Mouse (Mus musculus) cerebellum, adult 18-20 months (tissue): Measurements from ENCODE around the gene Kcng1.

ENCODE experiments used
- DNase-seq, 2 experiments: peaks; one replicate each; pipeline ENCODE4 v3.0.0; 2021

The Kcng1 gene

DNA sequence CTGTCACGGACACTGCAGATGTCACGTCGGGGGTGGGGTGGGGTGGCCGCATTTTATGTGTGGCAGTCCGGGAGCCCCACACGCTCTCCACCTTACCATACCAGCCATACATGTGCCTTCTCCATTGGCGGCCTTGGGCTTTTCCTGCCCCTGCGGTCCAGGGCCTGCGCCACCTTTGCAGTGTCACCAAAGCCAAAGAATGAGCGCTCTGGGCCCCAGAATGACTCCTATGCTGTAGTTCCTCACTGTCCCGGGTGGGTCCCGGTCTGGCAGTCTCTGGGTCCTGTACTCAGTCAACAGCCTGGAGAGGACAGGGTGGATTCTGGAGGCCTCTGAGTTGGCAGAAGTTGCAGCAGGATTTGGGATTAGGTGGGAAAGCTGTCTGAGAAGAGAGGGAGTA lies at the start of gene Kcng1:
Gene Kcng1 (minus strand): TSS at position 155 of the 400 bp plus-strand sequence.
- DNase-seq, result no peak

DNA sequence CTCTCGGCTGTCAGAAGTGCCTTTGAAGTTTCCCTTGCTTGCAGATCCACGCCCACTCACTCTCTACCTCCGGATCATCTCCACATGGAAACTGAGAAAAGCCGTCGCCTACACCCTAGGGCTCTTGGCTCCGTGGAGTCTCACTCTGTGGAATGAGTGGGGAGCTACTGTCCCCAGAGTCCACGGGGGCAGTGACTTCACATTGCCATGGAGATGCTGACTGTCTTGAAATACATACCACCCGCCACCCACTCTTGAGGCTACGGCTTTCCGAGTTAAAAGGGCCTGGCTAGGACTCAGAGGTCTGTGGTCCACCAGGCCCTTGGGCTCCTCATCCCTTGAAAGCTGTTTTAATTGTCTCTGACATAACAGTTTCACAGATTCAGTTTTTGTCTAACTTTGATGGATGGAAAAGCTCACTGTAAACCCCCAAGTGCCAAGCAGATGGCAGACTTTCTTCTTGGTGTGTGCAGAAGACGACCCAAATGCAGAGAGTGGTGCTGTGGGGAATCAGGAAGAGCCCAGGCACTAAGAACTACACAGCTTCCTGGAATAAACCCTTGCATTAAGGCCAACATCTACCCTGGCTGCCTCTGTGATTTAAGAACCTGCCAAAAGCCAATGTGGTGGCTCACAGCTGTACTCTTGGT lies 49.0 kb upstream of the Kcng1 start:
- no peak for DNase-seq

DNA sequence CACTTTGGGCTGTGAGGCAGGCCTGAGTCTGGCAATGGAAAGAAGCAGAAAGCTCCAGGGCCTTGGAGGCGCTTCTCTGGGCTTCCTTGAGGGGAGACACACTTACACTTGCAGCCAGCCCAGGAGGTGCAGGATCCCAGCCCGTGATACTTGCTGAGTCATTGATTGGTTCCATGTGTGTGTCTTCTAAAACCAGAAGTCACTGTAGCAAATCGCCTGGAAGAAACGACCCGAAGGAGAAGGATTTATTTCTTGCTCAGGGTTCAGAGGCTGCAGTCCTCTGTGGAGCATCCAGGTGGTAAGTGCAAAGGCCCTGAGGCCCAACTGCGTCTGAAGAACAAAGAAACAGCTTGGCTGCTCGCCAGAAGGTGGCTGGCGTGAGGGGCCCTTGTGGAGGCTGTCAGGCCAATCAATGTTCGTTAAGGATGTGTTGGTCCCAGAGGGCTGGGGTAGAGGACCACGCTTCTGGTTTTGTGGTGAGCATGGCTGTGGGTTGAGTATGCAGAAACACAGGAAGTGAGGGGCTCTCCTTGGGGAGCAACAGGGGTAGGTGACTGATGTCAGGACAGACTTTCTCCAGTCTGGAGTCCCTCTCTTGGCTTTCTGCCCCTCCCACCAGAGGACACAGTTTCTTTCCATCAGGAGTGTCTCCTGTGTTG lies 40.3 kb upstream of the Kcng1 start:
- DNase-seq, result no peak

DNA sequence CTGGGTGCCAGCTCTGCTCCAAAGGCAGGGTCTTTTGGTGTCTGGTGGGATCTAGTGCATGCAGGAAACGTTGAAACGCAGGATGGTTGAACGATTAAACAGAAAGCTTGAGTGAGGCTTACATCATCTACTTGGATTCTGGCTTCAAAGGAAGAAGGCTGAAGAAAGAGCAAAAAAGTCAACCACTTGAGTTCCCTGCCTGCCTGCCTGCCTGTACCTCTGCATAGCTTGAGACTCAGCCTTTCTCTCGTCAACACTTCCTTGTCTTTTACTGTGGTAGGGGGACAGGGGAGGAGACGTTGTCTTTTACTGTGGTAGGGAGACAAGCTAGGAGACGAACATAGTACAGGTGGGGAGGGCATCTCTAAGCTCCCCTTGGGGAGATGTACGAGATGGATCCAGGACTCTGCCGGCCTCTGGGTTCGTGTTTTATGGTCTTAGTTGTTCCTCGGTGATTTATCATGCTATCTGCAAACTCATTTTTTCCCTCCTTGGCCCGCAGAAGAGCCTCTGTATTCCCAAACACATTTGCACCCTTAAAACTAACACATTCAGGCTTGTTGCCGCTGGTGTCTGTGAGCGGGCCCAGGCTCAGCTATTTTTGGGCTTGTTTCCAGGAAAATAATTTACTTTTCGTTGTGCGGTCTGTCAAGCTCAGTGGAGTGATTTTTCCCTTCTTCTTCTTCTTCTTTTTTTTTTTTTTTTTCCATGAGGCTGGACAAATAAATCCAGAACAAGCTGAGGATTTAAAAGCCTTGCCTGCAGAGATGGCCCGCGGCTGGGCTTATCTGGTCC lies 39.0 kb upstream of the Kcng1 start:
- no peak for DNase-seq

DNA sequence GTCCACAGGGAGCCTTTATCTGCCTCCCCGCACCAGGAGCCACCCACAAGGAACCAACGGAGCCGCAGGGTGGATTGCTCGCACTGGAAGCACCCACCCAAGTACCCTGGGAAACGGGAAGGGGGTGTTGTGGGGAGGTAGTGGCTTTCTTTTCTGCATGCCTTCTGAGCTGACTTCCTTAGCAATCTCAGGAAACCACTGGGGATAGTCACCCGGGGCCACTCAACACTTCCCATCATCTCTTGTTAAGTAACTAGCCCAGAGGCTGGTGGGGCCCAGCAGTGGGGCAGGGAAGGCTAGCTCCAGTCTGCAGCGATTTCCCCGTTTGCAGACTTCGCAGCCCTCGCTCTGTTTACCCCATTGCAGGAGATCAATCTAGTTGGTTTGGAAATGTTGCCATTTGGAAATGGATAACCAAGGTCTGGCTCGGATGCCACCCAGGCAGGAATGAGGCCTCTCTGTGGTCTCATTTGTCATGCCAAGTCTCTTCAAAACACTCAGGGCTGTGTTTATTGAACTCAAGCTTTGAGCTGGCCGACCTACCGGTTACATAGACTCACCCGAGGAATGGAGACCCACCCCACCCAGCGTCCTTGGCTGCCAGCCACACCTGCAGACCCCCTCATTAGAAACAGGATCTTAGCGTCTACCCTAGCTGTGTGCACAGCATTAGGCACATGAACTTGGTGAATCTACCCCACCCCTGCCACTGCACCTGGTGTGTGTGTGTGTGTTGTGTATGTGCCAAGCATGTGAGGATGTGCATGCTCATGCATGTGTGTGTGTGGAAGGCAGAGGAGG lies 33.3 kb upstream of the Kcng1 start:
- DNase-seq, result no peak

DNA sequence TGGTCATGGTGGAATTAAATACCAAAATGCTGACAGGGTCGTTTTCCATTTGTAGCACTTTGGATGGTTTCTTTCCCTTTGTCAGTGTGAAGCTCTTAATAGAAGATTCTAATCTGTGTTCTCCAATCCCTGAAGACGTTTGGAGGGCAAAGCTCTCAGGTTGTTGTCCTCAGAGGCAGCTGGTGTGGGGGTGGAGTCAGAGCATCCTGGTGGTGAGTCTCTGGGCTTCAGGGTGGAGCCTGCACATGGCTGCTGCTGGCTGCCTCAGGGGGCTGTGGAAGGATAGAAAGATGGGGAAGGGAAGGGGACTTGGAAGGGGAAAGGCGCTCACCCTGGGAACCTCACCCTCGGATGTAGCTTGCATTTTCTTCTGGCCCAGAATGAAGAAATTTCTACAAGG lies 31.0 kb upstream of the Kcng1 start:
- DNase-seq, result no peak

DNA sequence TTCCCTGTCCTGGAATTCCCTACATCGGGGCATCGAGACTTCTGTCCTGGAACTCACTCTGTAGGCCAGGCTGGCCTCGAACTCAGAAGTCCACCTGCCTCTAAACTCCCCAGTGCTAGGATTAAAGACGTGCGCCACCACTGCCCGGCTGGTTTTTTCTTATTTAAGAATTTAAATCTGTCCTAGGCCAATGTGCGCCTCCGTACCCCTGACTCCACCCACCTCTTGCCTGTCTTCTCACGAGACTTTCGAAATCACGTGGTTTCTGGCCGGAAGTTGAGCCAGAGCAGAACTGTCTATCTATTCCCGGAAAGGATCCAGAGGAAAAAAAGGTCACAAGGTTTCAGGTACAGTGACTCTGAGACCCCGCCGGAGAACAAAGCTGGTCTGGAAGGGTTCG lies 29.5 kb upstream of the Kcng1 start:
- DNase-seq, result no peak

DNA sequence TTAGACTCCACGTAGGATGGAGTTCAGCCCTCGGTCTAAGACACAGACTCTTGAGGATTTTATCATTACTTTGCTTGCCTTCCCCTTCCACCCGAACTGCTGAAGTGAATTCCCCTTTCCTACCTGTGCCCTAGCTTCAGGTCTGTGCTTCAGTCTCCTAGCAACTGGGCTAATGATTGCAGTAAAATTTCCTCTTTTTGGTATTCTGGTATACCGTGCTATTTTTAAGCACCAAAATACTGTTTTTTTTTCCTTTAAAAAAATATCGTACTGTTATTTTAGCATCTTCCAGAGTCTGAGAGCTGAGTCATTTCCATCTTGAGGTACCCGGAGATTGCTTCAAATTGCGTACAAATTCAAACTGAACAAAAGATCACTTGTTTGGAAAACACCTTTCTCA lies 27.4 kb upstream of the Kcng1 start:
- DNase-seq, result no peak

DNA sequence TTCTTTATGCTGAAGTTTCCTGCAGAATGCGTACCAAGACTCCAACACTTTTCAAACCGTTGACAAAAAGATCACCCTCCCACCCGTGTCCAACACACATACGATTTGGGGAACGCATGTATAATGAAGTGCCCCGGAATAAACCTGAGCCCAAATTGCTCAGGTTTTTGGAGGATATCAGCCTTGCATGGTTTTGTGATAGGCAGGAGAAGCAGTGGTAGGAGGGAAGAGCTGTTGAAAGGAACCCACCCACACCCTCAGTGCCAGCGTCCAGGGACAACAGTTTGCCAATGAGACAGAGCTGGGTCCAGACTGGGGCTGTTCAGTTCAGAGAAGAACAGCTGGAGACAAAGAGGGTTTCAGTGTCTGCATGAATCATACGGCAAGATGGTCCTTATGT lies 18.1 kb upstream of the Kcng1 start:
- DNase-seq, result no peak

DNA sequence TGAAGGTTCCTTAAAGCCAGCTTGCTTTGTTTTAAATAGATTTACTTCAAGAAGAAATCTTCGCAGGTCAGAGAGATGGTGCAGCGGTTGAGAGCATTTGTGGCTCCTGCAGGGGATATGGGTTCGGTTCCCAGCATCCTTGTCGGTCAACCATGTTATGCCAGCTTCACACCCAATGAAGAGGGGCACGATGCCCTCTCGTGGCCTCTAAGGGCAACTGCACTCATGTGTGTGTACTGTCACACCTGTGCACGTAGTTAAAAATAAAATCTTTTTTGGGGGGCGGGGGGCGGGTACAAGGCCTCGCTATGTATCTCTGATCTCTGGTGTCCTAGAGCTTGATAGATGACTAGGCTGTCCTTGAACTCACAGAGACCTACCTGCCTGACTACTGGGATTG lies 15.0 kb upstream of the Kcng1 start:
- no peak for DNase-seq

DNA sequence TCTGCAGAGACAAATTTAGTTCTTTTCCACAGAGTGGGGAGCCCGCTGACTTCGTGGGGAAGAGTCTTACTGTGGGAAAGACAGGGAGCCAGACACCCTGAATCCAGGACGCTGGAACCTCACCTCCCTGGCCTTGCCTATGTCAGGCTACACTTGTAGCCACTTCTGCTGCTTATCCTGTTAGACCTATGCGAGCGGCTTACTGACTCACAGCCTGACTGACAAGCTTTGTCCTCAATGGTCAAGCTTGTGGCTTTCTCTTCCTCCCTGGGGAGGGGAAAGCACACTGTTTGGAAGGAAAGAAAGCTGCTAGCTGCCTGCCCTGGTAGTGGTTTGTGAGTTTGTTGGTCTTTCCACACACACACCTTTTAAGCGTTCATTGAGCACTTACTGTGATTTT lies 11.0 kb upstream of the Kcng1 start:
- no peak for DNase-seq

DNA sequence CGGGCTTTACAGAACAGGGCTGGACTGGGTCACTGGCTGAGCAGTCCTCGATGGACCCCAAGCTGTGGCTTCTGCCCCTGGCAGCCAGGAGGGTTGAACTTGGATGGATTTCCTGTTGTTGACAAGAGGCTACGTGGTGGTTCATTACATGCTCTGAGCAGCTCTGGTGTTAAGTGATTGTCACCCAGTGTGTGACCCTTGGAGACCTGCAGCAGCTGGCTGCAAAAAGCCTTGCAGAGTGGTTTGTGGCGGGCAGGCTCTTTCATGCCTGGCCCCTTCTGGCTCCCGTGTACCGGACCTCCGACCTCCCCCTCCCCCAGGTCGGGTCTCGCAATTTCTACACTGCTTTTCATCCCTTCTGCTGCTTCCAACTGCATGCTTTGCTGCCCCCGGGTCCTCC lies 10.5 kb upstream of the Kcng1 start:
- DNase-seq, result no peak

DNA sequence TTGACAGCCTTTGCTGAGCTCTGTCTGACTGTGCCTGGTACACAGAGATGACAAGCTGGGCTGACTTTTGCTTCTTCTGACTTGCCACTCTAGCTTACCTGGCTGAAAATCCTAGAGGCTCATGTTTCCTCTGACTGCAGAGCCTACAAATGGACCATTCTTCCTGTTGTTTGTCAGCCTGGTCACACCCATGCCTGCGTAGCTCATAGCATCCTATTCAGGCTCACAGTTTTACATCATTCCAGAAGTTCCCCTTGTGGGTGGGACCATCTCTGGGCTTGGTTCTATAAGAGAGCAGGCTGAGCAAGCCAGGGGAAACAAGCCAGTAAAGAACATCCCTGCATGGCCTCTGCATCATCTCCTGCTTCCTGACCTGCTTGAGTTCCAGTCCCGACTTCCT lies 8.3 kb upstream of the Kcng1 start:
- no peak for DNase-seq

DNA sequence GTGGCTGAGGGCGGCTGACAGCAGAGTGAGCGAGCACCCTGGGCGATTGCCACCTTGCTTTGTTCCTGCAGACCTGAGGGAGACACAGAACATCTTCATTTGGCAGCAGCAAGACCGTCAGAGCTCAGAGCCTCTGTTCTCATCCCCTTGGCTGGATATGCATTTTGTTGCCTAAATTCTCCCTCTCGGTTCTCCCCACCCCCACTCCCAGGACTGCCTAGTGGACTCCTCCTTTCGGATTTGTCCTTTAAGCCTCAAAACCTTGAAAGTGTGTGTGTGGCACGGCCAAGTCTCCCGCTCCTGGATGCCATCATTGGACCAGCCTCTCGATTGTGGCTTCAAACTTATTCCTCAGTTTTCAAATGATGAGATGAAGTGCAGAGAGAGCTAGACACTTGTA lies 7.5 kb upstream of the Kcng1 start:
- DNase-seq, result no peak

DNA sequence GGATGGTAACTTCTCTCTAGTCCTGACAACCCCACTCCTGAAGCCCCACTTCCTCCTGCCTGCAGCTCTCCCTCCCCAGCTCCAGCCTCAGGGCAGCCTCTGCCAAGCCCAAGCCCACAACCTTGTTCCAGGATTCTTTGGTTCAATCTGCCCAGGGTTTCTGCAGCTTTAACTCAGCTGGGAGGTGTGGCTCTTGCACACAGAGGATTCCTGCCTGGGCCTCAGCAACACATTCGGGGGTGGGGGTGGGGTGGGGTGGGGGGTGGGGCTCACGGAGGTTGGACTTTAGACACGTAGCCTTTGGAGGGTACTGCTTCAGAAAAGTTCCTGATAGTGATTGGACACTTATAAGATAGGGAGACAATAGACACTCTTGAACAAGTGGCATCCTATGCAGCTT lies 5.5 kb upstream of the Kcng1 start:
- no peak for DNase-seq

DNA sequence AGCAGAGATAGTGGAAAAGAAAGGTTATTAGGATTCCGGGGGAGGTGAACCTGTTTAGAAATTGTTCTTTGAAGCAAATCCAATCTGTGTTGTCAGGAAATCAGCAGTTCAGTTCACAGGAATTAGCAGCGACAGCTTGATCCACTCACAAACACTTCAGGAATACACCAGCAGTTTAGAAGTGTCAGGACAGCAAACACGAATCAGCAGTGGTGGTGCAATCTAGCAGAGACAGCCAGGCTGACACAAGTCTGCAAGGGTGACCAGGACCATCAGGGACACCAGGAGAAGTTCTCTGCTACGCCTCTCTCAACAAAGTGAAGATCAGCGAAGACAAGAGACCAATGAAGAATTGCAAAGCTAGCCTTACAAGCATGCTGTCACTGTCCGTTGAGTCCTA lies 3.6 kb upstream of the Kcng1 start:
- DNase-seq, result no peak

DNA sequence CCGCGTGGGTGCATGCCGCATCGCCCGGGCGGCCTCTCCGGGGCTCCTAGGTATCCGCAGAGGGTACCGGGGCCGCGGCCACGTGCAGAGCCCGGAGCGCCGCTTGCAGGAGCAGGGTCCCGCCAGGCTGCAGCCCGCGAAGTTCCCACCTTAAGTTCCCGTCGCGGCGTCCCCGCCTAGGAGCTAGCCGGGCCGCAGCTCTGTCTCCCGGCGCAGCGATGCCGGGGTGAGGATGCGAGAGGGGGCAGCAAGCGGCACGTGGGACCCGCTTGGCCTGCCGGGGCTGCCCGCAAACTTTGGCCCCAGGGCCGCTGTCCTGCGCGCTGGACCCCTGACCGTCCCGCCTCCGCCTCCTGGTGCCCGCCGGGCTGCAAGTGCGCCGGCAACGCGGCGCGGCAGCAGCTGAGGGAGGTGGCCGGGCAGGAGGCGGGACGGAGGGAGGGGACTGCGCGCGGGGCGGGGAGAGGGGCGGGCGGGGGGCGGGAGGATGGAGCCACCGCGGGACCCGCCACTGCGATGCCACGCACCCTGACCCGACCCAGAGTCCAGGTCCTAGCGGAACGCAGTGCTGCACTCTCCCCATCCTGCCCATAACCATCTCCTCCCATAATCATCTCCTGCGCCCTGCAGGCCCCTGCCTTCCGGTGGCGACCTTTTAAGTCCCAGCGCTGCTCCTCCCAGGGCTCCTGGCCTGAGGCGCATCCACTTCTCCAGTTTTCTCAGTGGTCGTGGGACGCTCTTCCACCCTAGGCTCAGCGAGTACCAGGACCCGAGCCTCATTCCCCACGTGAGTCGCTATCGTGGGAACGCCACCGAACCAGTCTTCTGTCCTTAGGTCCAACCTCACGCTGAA lies 581 bp downstream of the Kcng1 start:
- no peak for DNase-seq

DNA sequence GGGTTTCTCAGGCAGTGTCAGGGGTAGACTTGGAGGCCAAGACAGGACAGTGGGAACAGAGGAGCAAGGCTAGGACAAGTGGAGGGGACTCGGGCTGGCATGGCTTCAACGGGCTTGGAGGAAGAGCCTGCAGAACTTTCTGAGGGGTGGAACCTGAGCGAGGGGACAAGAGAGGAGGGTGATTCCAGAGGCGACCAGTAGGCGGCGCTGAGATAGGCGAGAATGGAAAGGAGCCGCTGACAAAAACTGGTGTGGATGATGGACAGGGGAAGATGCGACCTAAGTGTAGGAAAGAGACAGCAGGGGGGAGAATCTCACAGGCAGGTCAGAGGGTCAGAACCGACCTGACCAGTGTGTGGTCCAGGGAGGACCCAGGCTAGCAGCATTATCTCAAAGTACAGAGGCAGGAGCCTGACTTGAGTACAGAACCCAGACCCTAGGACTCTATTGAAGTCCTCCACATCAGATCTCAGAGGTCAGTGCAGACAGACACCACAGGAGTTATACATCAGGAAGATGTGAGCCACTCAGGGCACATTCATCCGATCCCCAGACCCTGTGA lies 7.1 kb downstream of the Kcng1 start:
- DNase-seq, result peak; percentile 55 to 66

DNA sequence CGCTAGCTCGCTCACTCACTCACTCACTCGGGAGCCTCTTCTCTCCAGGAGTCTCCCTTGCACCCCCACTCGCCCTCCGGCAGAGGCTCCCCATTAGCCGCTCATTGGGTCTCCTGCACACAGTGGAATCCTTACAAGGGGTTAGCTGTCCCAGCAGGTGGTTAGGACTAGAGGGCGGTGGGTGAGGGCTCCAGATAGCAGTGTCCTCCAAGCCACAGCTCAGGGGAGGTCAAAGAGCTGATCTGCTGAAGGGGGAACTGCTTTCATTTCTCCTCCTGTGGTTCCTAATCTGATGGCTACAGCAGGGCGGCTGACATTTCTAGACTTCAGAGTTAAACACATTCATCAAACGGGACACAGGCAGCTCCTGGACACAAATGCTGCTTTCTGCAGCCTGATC lies 8.1 kb downstream of the Kcng1 start:
- DNase-seq, result no peak

DNA sequence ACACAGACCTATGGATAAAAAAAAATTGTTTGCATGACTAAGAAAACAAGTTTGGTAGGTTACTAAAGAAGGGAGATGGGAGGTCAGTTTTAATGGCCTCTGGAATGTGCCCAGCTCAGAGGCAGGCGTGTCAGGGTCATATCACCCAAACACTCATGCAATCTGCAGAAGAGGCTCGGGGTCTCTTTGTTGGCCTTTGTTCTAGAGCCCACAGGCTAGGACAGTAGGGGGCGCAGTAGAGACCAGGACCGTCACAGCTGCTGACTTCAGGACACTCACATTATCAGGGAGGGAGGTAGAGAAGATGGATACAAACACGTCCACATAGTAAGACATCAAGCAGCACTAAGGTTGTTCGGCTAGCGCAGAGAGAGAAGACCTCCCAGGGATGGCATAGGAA lies 13.5 kb downstream of the Kcng1 start:
- DNase-seq, result no peak

DNA sequence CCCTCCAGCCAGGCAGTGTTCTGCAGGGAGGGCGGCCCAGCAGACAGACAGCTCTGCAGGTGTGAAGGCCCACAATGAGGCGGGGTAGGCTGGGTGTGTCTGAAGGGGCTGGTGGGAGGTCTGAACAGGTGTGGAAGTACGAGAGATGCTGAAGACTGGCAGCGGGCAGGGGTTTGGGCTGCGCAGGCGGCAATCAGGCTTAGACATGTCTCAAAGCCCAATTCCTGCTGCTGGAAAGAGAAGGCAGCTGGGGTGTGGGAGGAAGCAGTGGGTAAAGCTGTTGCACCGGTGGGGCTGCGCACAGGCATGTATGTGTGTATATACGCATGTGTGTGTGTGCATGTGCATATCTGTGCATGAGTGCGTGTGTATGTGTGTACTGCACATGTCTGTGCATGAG lies 20.6 kb downstream of the Kcng1 start:
- no peak for DNase-seq

DNA sequence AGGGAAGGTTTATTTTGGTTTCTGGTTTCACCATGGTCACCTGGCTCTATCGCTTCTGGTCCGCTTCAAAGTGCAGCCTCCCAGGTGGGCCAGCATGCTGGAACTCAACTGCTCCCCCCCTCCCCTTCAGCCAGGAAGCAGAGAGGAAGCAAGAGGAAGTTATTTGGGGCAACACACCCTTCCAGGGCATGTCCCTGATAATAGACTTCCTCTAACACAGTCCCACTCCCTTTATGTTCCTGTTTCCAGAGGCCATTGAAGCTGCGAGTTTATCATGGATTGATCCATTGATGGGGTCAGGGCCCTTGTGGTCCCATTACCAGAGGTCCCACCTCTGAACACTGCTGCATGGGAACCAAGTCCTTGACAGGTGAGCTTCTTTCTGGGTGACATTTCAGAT lies 21.4 kb downstream of the Kcng1 start:
- no peak for DNase-seq
